Mouse (Mus musculus) MEL (cell line): ENCODE measurements around the gene Xpot.

Source experiments
- CTCF ChIP-seq, 3 experiments: IDR thresholded peaks in 2 of 3; conservative IDR thresholded peaks in 1 of 3; 2 replicates each; pipeline ENCODE4 v1.5.1; 2011 to 2012; ENCODE audit warnings: low read length in 3 of 3, low read depth in 2 of 3, mild to moderate bottlenecking in 2 of 3, improper control_type of control experiment in 1 of 3, inconsistent platforms in 1 of 3, mixed read lengths in 1 of 3, moderate library complexity in 1 of 3; ENCODE audit not compliant: control insufficient read depth in 1 of 3, insufficient read depth in 1 of 3, poor library complexity in 1 of 3, severe bottlenecking in 1 of 3
- POLR2A ChIP-seq, 2 experiments: IDR thresholded peaks; 2 replicates each; pipeline ENCODE4 v1.6.1; 2011 to 2012; ENCODE audit warnings: low read length in 2 of 2, mild to moderate bottlenecking in 2 of 2, control low read depth in 1 of 2, improper control_type of control experiment in 1 of 2, low read depth in 1 of 2, moderate library complexity in 1 of 2; ENCODE audit not compliant: control insufficient read depth in 1 of 2, insufficient read depth in 1 of 2, poor library complexity in 1 of 2

DNA sequence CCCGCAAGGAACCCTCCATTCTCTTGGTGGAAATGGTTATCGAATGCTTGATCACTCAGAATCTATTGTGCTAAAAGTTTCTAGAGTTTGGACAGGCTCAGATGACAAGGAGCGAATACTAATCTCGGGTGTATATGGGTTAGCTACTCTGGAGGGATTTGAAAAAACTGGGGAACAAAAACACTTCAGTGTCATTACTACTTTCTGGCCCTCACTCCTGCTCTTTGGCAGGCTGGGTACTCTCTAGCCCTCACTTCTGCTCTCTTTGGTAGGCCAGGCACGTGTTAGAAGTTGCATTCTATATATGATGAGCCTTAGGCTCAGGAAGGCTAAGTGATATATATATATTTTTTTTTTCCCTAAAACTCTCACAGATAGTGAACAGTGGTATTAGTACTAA is 13.4 kb upstream of the Xpot start:
- no peak for TF ChIP-seq CTCF (IDR thresholded peaks at IDR 0.05 in 2 of 3, conservative IDR thresholded peaks at IDR 0.05 in 1 of 3; ENCODE audit: control insufficient read depth in 1 of 3, insufficient read depth in 1 of 3, low read depth in 2 of 3, low read length in 3 of 3, poor library complexity in 1 of 3, severe bottlenecking in 1 of 3)
- TF ChIP-seq POLR2A (IDR thresholded peaks at IDR 0.05; ENCODE audit: control insufficient read depth in 1 of 2, insufficient read depth in 1 of 2, low read depth in 1 of 2, low read length in 2 of 2, poor library complexity in 1 of 2): no peak
